Mouse (Mus musculus): ENCODE data around the gene Fbxo21. TPM values are rescaled to one million over a fixed set of nuclear protein-coding genes. Genes with fewer than 3 reads are reported as not detected.

Fbxo21 gene
- total RNA-seq, 1 experiment from 2014 or later: 27.3 TPM

DNA sequence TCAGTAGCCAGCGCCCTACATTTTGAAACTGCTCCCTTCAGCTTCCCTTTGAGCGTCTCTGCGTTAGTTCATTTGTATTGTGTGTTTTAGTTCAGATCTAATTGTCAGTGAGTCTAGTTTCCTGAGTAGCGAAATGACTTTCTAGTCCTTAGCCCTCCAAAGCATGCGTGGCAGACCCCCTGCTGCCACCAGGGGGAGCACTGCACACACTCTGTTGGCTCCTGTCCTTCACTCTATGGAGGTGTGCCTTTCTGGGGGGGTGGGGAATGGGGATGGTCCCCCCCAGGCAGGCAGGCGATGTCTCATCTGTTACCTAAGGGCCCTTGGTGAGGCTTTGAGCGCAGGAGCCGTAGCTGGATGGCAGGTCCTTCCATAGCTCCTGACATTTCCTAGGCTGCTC, 28.1 kb downstream of the Fbxo21 start:
- ATAC-seq (replicated peaks in 1 of 2; ENCODE audit: insufficient read depth in 1 of 2, low FRiP score in 2 of 2, low TSS enrichment in 1 of 2, low read depth in 1 of 2, poor library complexity in 2 of 2, severe bottlenecking in 2 of 2): no peak; a peak in 1 of 4 replicates

DNA sequence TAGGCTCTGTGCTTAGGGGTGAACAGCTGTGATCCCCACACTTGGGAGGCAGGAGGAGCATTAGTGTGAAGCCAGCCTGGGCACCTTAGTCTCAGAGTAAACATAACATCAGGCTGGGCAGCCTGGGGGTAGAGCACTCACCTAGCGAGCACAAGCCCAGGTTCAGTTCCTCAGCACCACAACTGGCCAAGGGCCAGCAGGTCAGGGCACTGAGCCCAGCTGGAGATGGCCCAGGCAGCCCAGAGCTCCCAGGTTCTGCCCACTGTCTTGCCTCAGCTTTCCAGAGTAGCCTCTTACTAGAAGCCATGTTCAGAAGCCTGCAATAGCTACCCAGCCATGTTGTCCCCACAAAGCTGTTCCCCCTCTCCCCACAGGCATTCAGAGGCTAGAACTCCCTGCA, 29.2 kb downstream of the Fbxo21 start:
- ATAC-seq (replicated peaks in 1 of 2; ENCODE audit: insufficient read depth in 1 of 2, low FRiP score in 2 of 2, low TSS enrichment in 1 of 2, low read depth in 1 of 2, poor library complexity in 2 of 2, severe bottlenecking in 2 of 2): no peak

DNA sequence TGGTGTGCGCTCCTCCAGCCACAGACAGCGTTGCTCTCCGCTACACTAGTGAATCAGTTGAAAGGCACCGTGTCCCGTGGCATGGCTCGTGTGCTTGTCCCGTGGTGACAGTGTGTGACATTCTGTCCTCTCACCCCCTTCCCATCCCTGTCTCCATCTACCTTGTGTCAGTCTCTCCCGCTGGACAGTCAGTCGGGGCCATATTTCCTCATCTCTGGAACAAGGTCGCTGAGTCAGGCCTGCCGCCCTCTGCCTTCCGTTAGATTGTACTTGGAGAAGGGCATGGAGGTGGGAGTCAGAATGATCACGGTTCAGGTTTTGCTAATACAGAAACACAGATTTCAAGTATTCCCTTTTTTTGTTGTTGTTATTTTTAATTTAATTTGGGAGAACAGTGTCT, 31.8 kb downstream of the Fbxo21 start:
- ATAC-seq (replicated peaks in 1 of 2; ENCODE audit: insufficient read depth in 1 of 2, low FRiP score in 2 of 2, low TSS enrichment in 1 of 2, low read depth in 1 of 2, poor library complexity in 2 of 2, severe bottlenecking in 2 of 2): no peak

DNA sequence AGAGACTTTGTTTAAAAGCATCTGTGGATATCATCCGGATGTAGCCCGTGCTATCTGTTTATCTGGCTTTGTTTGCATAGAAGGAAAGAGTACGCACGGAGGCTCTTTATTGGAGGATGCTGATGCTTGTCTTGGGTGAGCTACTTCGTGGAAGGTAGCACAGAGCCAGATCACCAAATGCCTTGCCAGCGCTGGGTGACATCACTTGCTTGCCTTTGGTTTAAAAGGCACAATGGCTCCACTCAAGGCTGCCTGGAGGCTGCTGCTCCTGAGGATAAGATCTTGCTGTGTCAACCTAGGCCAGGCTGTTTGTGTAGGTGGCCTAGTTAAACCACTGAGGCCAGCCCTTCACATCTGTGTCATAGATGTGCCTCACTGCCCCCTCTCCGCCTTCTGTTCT, 34.3 kb downstream of the Fbxo21 start:
- ATAC-seq (replicated peaks in 1 of 2; ENCODE audit: insufficient read depth in 1 of 2, low FRiP score in 2 of 2, low TSS enrichment in 1 of 2, low read depth in 1 of 2, poor library complexity in 2 of 2, severe bottlenecking in 2 of 2): no peak

DNA sequence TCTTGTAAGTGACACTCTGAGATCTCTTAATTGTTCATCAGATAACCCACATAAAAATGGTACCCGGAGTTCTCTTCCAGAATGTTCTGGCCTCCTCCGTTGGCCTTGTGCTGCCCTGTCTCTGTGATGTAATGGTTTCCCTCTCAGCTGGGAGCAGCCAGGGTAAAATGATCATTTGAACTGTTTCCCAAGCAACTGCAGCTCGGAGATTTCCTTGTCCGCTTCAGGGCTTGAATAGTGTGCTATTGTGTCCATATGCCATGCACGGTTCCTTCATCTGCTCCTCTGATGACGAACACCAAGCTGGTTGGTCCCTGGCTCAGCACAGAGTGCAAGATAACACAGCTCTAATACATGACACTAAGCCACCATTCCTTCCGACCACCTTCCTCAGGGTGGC, 35.3 kb downstream of the Fbxo21 start:
- ATAC-seq (replicated peaks in 1 of 2; ENCODE audit: insufficient read depth in 1 of 2, low FRiP score in 2 of 2, low TSS enrichment in 1 of 2, low read depth in 1 of 2, poor library complexity in 2 of 2, severe bottlenecking in 2 of 2): no peak

DNA sequence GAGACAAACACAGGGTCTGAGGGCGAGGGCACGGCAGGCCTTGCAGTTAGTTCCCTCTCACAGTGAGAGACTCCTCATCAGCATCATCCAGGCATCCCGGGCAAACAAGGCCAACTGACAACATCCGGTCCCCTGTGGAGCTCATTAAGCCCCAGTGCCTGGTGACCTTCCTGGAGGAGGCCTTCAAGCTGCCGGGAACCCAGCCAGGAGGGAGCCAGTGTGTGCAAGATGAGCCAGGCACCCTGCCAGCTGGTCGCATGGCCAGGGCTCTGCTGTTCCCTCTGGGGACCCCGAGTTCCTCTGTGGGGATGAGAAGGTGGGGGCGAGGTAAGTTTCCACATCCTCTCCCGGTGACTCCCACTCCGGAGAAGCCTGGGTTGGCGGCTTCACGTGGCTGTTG, 38.5 kb downstream of the Fbxo21 start:
- ATAC-seq (replicated peaks in 1 of 2; ENCODE audit: insufficient read depth in 1 of 2, low FRiP score in 2 of 2, low TSS enrichment in 1 of 2, low read depth in 1 of 2, poor library complexity in 2 of 2, severe bottlenecking in 2 of 2): 0 out of 4 replicates have a peak, but pooled peaks of 1 of the 2 experiments have one; percentile 16

DNA sequence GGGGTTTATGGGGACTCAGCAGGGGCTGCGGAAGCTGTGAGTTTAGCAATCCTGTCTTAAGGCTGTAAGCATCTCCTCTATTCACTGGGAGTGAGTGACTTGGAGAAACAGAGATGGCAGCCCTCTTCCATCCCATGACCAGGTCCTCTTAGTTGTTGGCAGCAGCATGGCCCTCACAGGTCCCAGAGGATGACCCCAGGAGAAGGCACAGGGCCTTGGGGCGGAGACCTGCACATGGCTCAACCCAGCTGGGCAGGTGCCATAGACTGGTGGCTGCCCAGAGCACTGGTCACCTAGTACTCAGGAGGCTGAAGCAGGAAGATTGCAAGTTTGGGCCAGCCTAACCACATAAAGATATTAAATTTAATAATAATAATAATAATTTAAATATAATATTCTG, 39.1 kb downstream of the Fbxo21 start:
- no peak for ATAC-seq (replicated peaks in 1 of 2; ENCODE audit: insufficient read depth in 1 of 2, low FRiP score in 2 of 2, low TSS enrichment in 1 of 2, low read depth in 1 of 2, poor library complexity in 2 of 2, severe bottlenecking in 2 of 2)

DNA sequence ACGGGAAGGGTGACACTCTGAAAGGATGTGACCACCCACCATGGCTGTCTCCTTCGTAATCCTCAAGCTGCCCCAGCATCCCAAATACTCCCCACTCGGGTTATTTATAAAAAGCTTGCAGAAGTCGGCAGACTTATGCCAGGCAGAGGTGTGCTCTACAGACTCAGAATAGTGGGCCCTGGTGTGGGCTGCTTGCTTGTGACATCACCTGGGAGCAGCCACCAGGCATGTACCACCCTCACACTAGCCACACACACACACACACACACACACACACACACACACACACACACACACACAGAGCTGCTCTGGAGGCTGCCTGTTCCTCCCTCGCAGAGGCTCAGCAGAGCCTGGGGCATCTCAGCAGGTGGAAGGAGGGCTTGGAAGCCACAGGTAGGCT, 41.0 kb downstream of the Fbxo21 start:
- ATAC-seq (replicated peaks in 1 of 2; ENCODE audit: insufficient read depth in 1 of 2, low FRiP score in 2 of 2, low TSS enrichment in 1 of 2, low read depth in 1 of 2, poor library complexity in 2 of 2, severe bottlenecking in 2 of 2): no peak

DNA sequence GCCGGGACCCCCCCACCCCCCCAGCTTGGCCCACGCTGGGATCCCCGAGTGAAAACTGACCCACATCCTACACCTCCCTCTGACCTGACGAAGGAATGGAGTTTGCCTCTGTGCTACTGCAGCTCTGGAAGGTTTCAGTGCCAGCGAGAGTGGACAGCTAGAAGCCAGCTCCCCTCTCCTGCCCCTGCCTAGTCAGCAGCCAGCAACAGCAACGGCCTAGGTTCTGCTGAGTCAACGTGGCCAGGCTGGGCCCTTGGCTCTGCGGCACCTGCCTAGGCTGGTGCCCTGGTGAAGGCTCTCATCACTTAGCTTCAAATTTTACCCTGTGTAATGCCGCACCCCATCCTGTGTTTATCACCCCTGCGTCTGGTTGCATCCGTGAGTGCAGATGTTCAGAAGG, 43.4 kb downstream of the Fbxo21 start:
- ATAC-seq (replicated peaks in 1 of 2; ENCODE audit: insufficient read depth in 1 of 2, low FRiP score in 2 of 2, low TSS enrichment in 1 of 2, low read depth in 1 of 2, poor library complexity in 2 of 2, severe bottlenecking in 2 of 2): no peak

DNA sequence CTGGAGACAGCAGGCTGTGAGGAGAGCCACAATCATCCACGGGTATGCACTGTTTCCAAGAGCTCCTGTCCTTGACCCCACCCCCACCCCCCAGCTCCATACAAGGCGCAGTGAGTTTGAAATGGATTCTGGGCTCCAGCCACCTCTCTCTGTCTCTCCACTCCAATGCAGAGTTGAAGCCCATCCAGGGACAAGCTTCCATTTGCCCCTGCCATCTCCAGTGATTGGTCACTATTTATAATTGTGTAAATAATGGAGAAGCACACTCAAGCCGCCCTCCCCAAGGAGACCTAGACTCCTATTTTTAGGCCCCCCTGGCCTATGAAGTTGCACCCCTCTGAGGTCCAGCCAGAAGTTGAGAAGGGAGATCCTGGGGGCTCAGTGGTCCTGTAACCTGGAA, 46.5 kb downstream of the Fbxo21 start:
- ATAC-seq (replicated peaks in 1 of 2; ENCODE audit: insufficient read depth in 1 of 2, low FRiP score in 2 of 2, low TSS enrichment in 1 of 2, low read depth in 1 of 2, poor library complexity in 2 of 2, severe bottlenecking in 2 of 2): no peak

DNA sequence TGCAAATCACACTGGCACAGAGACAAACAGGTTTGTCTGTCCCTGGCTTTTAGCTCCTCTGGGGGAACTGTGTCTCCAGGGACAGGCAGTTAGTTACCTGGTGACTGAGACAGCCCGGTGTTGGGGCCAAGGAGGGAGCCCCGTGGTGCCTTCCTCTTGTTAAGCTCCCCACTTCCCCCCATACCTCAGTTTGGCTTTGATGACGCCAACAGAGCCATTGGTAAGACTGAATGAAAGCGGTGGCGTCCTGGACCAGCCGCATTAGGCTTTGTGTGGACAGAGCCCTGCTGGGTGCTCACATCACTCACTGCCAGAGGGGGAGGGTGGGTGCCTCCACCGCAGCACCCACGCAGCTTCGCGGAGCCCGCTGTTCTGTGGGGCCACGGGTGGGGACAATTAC, 49.4 kb downstream of the Fbxo21 start:
- ATAC-seq (replicated peaks in 1 of 2; ENCODE audit: insufficient read depth in 1 of 2, low FRiP score in 2 of 2, low TSS enrichment in 1 of 2, low read depth in 1 of 2, poor library complexity in 2 of 2, severe bottlenecking in 2 of 2): no peak

DNA sequence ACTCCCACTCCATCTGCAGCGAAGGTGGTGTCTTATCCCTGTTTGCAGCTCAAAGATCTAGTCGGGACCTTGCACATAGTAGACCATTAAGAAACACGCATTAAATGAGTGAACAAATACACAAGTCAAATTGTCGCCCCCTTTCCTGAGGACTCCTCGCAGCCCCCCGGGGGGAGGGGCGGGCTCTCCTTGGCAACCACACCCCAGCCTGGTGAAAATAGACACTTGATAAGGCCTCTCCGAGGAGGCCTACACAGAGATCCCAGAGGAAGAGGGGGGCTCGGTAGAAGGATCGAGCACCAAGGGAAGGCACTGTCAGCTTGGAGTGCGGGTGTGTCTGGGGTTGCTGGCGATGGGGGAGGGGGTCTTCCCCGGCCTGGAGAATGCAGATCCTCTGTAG, 49.8 kb downstream of the Fbxo21 start:
- ATAC-seq (replicated peaks in 1 of 2; ENCODE audit: insufficient read depth in 1 of 2, low FRiP score in 2 of 2, low TSS enrichment in 1 of 2, low read depth in 1 of 2, poor library complexity in 2 of 2, severe bottlenecking in 2 of 2): no peak

DNA sequence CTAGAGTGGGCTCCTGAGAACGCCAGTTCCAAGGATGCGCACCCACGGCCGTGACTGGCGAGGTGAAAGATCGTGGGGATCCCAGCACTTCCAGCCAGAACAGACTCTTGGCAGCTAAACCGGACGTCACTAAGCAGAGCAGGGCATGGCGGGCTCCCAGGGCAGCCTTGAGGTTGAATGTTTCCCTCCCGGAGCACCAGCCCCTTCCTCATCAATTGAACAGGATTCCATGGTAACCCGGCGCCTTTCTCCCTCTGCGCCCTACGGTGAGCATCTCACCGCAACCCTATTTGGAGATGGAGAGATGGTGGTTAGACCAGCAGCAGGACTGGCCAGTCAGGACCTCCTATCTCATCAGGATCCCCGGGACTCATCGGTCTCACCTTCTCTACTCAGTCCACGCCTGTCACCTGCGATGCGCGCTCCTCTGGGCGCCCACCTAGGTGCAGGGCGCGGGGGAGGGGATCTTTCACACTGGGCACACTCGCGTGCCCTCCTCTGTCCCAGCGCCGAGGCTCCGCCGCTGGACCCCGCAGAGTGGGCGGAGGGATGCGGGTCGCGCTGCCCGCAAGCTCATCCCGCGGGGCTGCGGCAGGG, 50.7 kb downstream of the Fbxo21 start:
- ATAC-seq (replicated peaks in 1 of 2; ENCODE audit: insufficient read depth in 1 of 2, low FRiP score in 2 of 2, low TSS enrichment in 1 of 2, low read depth in 1 of 2, poor library complexity in 2 of 2, severe bottlenecking in 2 of 2): no peak

DNA sequence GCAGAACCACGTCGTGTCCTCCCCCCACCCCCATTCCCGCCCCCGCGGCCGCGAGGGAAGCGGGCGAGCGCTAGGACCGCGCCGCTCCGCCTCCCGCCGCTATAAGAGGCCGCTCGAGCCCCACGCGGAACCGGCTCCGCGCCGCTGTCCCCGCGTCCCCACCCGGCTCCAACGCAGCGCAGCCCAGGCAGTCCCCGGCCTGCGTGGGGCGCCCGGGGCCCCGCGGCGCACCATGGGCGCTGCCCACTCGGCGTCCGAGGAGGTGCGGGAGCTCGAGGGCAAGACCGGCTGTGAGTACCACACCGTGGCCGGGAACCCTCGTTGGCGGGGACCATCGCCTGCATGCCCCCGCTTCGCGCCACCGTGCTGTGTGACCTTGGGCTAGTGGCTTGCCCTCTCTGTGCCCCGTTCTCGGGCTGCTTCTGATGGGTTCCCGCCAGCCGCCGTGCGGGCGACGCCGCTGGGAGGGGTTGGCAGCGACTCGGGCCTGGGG, 51.2 kb downstream of the Fbxo21 start, which contains the start of gene Tesc:
Tesc (plus strand) TSS at position 46 of the 493 bp plus-strand sequence.
- ATAC-seq (replicated peaks in 1 of 2; ENCODE audit: insufficient read depth in 1 of 2, low FRiP score in 2 of 2, low TSS enrichment in 1 of 2, low read depth in 1 of 2, poor library complexity in 2 of 2, severe bottlenecking in 2 of 2): no peak

DNA sequence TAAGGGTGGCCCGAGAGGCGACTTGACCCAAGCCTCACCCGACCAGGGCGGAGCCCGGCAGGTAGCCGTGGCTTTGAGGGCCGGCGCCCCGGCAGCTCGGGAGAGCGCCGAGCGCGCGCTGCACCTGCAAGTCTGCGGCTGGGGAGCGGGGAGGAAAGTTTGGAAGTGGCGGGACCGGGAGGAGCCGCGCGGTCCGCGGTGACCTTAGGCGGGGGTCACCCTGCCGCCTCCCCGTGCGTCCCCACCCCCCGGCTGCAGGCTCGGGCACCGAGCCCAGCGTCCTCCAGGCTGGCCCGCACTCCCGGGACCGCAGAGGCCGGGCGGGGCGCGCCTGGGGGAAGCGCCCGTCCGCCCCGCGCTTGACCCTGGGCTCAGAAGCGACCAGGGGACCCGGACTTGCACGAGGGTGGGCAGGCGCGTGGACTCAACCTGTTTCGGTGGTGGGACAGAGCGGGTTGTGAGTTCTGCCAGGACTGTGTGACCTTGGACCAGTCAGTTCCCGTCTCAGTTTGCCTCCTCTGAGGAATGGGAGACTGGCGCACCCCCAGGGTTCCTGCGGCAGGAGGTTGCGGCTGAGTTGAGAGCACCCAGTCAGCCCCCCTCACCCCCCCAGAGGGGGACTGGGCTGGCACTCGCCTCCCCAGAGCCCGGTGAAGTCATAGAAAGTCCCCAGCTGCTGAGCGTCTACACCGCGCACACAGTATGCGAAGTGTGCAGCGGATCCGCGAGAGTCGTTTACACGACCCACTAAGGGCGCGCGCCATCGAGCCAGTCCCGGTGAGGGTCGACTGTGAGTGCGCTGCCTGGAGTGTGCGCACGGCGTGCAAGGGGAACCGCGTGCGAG, 51.9 kb downstream of the Fbxo21 start:
- peak in 1 of 2 experiments; percentile 38; a peak in 2 of 4 replicates for ATAC-seq (replicated peaks in 1 of 2; ENCODE audit: insufficient read depth in 1 of 2, low FRiP score in 2 of 2, low TSS enrichment in 1 of 2, low read depth in 1 of 2, poor library complexity in 2 of 2, severe bottlenecking in 2 of 2)

DNA sequence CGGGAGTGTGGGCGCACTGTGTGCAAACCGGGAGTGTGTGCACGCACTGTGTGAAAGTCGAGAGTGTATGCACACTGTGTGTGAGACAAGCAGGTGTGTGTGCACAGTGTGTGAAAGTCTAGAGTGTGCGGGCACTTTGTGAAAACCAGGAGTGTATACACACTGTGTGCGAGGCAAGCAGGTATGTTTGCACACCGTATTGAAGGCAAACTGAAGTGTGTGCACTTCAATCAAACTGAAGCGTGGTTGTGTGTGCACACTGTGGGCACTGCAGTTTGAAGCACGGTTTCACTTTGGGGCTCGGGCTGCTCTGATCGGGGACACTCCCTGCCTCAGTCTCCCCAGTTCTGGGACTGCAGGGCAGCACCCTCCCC, 52.5 kb downstream of the Fbxo21 start:
- no peak; a peak in 1 of 4 replicates for ATAC-seq (replicated peaks in 1 of 2; ENCODE audit: insufficient read depth in 1 of 2, low FRiP score in 2 of 2, low TSS enrichment in 1 of 2, low read depth in 1 of 2, poor library complexity in 2 of 2, severe bottlenecking in 2 of 2)

DNA sequence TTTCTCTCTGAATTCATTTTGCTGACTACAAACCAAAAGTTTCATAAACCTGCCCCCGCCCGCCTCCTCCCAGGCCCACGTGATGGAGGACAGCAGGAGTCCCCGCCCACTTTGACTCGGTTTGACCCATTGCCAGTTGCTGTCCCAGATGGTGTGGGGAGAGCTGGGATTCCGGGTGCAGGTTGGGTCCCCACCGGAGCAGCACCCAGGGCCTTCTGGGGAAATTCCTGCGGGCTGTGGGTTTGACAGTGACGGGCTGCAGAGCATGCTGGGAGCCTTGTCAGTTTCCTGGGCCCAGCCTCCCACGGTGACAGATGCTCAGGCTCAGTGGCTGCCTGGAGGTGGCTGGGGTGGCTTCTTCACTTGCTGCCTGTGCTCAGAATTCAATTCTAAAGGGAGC, 52.9 kb downstream of the Fbxo21 start:
- peak in 1 of 2 experiments; percentile 47; a peak in 1 of 4 replicates for ATAC-seq (replicated peaks in 1 of 2; ENCODE audit: insufficient read depth in 1 of 2, low FRiP score in 2 of 2, low TSS enrichment in 1 of 2, low read depth in 1 of 2, poor library complexity in 2 of 2, severe bottlenecking in 2 of 2)

DNA sequence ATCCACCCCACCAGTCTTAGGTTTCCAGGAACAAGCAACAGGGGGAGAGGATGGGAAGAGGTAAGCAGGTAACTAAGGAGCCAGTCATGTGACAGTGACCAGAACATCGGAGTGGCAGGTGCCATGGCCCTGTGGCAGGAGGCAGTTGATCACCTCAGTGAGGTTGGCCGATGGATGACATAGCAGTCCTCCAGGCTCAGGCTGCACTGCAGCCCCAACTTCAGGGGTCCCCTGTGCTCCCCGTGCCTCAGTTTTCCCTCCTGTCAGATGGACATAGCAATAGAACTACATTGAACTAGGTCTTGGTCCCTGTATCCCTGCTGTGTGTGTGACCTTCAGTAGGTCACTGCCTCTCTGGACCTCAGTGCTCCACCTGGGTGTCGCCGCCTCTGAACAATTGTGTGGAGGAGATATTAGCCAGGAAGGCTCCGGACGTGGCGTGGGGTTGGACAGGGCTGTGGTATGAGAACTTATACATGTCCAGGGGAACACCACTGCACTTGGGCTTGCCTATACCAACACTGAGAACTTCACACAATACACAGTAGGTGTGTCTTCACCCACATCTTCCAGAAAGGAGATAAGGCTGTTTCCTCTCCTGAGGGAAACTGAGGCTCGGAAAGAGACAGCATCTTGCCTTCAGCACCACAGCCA, 53.6 kb downstream of the Fbxo21 start:
- no peak for ATAC-seq (replicated peaks in 1 of 2; ENCODE audit: insufficient read depth in 1 of 2, low FRiP score in 2 of 2, low TSS enrichment in 1 of 2, low read depth in 1 of 2, poor library complexity in 2 of 2, severe bottlenecking in 2 of 2)

Measured in hematopoietic stem cell, adult 5-6 weeks (primary cell).